Mouse (Mus musculus) gastrocnemius, adult 18-20 months (tissue): ENCODE data around the gene Psmc2. TPM values are rescaled to one million over a fixed set of nuclear protein-coding genes. Genes with fewer than 3 reads are reported as not detected.
A peak's percentile ranks its signal among the peaks of the same experiment; 100 is the strongest.

Experiments
- DNase-seq: peaks from one replicate; pipeline ENCODE4 v3.0.0; 2021; ENCODE audit warnings: low spot score
- total RNA-seq, 2 experiments: library from RNA; stranded (reverse); gene quantifications; 2 replicates each; pipeline ENCODE4 v1.2.3; 2021

Gene Psmc2
- total RNA-seq, 2 experiments from 2014 or later: 115 to 125 TPM

DNA sequence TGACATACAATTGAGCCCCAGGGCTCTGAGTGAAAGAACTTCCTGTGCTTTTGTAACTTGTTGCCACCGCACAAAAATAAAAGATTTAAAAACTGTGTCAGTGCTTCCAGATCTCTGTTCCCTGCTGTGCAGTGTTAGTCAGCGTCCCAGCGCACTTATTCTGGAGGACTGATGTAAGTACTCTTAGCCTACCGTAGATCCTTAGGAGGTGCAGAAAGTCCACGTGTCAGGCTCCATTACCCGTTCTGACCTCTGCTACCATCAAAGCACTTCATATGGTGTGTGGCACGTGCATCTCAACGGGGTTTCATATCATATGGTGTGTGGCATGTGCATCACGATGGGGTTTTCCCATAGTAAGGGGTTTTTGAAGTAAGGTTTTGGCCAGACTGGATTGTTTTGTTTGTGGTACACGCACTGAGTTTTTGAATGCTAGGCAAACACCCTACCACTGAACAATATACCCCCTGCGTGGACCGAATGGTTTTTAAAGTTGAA, 18.7 kb downstream of the Psmc2 start:
- no peak for DNase-seq

DNA sequence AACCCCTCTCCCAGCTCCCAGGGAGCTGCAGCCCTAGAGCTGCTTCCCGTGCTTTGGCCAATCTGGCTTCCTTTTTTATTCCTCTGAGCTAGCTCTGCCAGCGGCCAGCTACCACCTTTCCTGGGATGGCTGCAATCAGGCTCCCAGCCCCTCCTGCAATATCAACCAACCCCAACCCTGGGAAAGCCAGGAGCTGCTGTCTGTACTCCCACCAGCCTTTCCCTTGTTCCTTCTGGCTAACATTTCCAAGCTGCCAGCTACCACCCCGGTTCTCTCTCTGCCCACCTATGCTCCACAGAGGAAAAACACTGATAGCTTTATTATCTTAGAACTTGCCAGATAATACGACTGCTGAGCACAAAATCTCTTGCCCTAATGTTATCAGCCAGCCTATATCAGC, 19.8 kb downstream of the Psmc2 start:
- no peak for DNase-seq

DNA sequence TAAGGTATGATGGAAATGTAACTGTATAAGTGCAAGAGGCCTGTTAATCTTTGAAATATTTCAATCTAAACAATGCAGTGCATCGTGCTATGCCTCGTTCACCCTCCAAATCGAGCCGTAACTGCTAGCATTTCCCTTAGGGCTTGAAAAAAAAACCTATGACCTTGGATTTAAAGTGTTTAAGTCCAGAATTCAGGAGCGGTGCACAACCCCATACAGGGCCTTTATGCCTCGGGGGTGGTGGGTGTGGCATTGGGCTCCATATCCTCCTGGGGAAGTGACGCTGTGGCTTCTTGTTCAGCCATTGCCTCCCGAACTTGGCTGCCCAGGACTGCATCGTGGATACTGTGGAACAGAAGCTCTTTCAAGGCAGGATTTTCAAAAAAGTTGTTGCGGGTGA, 25.8 kb downstream of the Psmc2 start:
- DNase-seq: no peak

DNA sequence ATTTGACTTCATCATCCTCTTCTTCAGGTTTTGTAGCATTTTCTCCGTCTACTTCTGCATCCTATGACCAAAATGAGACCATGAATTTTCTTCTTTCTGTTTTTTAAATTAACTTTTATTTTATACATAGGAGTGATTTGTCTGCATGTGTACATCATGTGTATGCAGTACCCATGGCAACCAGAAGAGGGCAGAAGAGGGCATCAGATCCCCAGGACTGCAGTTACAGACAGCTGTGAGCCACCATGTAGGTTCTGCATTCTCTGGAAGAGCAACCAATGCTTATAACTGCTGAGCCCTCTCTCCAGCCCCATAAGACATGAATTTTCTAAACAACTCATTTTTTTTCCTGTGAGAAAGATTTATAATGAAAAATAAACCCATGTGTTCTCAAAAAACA, 28.9 kb downstream of the Psmc2 start:
- DNase-seq: peak; percentile 7

DNA sequence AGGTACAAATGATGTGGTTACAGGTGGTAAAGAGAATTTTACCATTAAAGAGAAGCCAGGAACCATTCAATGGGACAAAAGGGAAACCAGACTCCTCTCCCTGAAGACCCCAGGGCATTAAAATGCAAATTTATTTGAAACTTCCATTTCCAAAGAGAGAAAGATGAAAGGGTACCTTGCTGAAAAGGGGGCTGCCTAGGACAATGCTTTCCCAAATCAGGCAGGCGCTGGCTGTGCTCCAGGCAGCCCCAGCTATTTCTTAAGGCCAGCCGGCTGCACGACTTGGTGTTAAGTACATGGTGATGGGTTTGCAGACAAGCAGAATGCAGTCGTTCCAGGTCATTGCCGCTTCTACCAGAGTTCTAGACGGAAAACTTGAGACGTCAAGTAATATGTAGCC, 41.3 kb downstream of the Psmc2 start:
- DNase-seq: no peak

DNA sequence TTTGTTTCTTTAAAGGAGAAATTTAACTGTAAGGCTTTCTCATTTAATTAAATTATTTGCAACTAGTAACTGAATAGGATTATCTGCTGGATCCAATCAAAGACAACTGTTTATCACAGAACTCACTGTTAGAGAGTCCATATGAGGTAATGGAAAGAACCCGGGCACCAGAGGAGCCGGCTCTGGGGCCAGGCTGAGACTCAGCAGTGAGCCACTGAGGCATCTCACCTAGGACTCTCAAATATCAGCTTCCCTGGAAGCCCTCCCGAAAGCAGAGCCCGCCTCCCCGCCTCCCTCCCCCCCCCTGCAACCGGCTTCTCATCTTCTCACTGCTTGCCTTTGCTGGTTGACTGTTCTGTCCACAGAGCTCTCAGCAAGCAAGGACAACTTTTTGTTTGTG, 42.6 kb downstream of the Psmc2 start:
- no peak for DNase-seq

DNA sequence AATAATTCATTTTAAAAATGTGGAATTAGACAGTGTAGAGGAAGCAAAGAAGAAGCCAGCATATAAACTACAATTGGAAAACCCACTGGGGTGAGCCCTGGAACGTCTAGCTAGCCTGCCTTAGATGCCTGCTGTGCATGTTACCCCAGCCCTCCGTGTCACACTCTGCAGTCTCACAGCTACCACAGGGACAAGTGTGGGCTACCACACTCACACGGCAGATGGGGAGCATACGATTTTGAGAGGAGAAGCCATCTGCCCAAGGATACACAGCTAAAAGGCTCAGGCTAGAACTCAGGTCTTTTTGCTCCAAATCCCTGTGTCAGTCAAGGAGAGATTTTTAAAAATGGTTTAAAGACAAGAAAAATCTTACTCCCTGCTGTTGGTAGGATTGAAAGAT, 43.8 kb downstream of the Psmc2 start:
- no peak for DNase-seq

DNA sequence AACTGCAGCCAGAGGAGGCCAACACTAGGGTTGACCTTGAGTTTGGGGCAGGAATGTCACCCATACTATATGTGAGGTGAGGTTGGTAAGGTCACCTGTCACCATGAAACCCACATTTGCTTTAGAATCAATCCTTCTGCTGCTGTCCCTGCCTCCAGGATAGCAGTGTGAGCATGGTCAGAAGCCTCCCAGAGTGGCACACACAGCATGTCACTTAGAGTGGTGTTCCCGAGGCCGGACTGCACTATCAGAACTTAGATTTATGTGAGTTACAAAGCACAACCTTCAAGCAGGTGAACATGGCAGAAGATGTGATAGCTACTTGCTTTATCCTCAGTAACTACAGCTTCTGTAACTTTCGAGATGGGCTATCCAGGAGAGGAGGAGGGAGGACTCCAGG, 46.7 kb downstream of the Psmc2 start:
- no peak for DNase-seq

DNA sequence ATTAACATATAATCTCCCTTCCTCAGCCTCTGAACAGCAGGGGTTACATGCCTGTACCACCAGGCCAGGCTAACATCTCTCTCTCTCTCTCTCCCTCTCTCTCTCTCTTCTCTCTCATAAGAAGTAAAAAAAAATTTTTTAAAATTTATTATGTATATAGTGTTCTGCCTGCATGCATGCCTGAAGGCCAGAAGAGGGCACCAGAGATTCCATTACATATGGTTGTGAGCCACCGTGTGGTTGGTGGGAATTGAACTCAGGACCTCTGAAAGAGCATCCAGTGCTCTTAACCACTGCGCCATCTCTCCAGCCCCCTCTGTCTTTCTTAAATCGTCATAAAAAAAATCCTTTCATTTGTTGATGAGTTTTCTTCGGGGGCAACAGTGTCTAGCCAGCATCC, 59.6 kb downstream of the Psmc2 start:
- DNase-seq: no peak

DNA sequence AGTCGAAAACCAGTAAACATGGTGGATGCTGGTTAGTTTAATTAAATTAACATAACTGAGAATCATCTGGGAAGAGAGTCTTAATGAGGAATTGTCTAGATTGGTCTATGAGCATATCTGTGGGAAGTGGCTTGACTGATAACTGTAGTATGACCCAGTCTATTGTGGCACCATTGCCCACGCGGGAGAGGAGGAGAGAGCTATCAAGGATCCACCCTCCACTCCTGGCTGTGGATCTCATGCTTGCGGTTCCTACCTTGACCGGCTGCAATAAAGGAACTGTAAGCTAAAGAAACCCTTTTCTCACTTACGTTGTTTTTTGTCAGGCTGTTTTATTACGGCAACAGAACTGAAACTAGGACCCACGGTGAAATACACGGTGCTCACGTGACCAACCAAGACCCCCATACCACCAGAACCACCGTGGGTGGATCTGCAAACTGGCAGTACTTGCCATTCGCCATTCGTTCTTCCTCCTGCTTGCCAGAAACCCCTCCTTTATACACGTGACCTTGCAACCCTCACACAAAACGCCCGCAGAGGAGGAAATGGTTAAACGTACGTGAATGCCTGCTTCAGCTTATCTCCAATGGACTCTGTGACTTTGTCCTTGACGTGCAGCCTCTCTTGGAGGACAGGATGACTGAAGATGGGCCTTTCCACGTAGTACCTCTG, 61.7 kb downstream of the Psmc2 start:
- DNase-seq: no peak

DNA sequence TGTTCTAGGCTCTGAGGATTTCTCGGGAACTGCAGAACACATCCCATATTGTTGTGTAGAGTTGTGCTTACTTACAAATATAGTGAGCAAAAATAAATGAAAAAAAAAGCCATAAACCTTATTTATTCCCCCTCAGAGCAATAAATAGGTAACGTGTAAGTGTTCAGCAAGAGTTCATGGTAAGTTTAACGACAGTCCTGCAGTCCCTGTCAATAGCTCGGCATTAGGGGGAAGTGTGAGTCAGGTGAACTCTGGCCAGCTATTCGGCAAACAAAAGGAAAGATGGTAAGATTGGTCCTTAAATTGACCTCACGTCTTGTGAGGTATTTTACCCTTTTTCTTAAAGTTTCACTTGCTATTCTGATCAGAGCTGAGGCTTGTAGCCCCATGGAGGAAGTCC, 62.4 kb downstream of the Psmc2 start:
- no peak for DNase-seq

DNA sequence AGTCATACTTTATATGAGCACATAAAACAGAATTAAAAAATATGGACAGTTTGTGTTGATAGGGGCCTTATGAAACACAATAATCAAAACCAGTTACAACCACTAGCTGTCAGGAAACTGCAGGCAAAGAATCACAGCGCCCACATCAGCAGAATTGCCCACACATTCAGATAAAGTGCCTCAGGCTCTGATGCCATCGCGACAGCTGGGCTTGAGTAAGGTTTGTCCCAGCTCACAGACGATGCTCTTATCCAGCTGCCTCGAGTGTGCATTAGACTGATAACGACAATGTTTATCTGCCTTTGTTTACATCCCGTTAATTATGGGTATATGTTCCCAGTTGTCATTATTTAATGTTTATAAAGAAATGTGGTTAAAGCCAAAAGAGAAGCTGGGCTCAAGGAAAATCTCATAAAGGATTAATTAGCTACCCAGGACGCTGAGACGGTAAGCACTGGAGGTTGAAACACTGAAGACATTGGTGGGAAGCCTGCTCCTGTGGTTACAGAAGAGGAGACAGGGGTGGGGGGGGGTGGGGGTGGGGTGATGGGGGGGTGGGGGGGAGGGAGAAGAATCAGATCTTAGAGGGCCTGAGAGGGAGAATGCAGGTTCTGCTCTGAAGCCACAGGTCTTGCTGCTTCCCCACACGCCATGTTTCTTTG, 66.7 kb downstream of the Psmc2 start:
- no peak for DNase-seq

Other genes with a start within 250 kb of the Psmc2 start
- 1 to 10 TPM; 1.2 to 1.3 TPM for gene Lrrc17, start 241.7 kb upstream of the Psmc2 start, total RNA-seq
- not detected for gene Fbxl13, start 139.6 kb upstream of the Psmc2 start, total RNA-seq
- gene Armc10, start 139.5 kb upstream of the Psmc2 start, total RNA-seq: 1 to 10 TPM; 4.4 to 4.7 TPM
- gene Napepld, start 83.9 kb upstream of the Psmc2 start, total RNA-seq: 10 to 100 TPM in 1 of 2 experiments, 1 to 10 TPM in 1; 8.8 to 11.5 TPM
- 100 to 1,000 TPM; 101 to 113 TPM for gene Pmpcb, start 48.1 kb upstream of the Psmc2 start, total RNA-seq
- 10 to 100 TPM; 24.2 to 25.0 TPM for gene Dnajc2, start within 50 bp of the Psmc2 start, total RNA-seq
- not detected for gene Slc26a5, start 80.3 kb downstream of the Psmc2 start, total RNA-seq